Mouse (Mus musculus) intestine, embryonic 14.5 days (tissue): ENCODE data around the gene Hmgn1. TPM values are rescaled to one million over a fixed set of nuclear protein-coding genes. Genes with fewer than 3 reads are reported as not detected.
"Not testable (repeated sequence)": the region's sequence is repeated elsewhere in the genome, so short reads cannot be mapped to it uniquely, and the experiment has no call there.

Source experiments
- ATAC-seq: fragments of 200-750 bp; cut with Nextera tagmentation; replicated peaks from 2 replicates; pipeline ENCODE4 v1.8.0; 2017; ENCODE audit warnings: low read depth, moderate number of reproducible peaks, moderate TSS enrichment, moderate library complexity; ENCODE audit not compliant: low FRiP score, low TSS enrichment
- DNase-seq: peaks from one replicate; pipeline ENCODE4 v3.0.0-alpha.2; 2018; ENCODE audit warnings: low spot score
- H3K27ac ChIP-seq: fragments of 300-500 bp; sonication (generic); 2 replicates; pipeline ENCODE4 v1.5.1; 2014; ENCODE audit warnings: low read depth, mild to moderate bottlenecking, control low read depth
- H3K27me3 ChIP-seq: fragments of 300-500 bp; sonication (generic); replicated peaks from 2 replicates; pipeline ENCODE4 v1.6.1; 2014; ENCODE audit warnings: low read length, control low read depth; ENCODE audit not compliant: control insufficient read depth, insufficient read depth
- H3K36me3 ChIP-seq: fragments of 300-500 bp; sonication (generic); 2 replicates; pipeline ENCODE4 v1.6.1; 2014; ENCODE audit warnings: low read length, control low read depth; ENCODE audit not compliant: control insufficient read depth, insufficient read depth
- H3K4me1 ChIP-seq: fragments of 300-500 bp; sonication (generic); replicated peaks from 2 replicates; pipeline ENCODE4 v1.6.1; 2014; ENCODE audit warnings: low read length, control low read depth, mixed read lengths; ENCODE audit not compliant: control insufficient read depth, insufficient read depth
- H3K4me2 ChIP-seq: fragments of 300-500 bp; sonication (generic); 2 replicates; pipeline ENCODE4 v1.6.1; 2014; ENCODE audit warnings: low read length
- H3K4me3 ChIP-seq: fragments of 300-500 bp; sonication (generic); 2 replicates; pipeline ENCODE4 v1.5.1; 2014; ENCODE audit warnings: low read depth, low read length, control low read depth, mixed read lengths
- H3K9ac ChIP-seq: fragments of 300-500 bp; sonication (generic); 2 replicates; pipeline ENCODE4 v1.6.1; 2014; ENCODE audit warnings: mild to moderate bottlenecking, low read length
- H3K9me3 ChIP-seq: fragments of 300-500 bp; sonication (generic); 2 replicates; pipeline ENCODE4 v1.6.1; 2016; ENCODE audit warnings: low read length, control low read depth; ENCODE audit not compliant: control insufficient read depth
- WGBS: fragments of 180-500 bp; shearing (Covaris S2); extraction: QIAGEN DNeasy Blood & Tissue Kit; methylation state at CpG from one replicate; pipeline ENCODE4 v1.1.7; 2014; 5-methylcytosine and 5-hydroxymethylcytosine counted together
- polyA plus RNA-seq: library from polyadenylated mRNA; unstranded; fragments of >200 nt; fragmentation: Nextera tagmentation; extraction: Ambion mirVana; gene quantifications from 2 replicates; pipeline ENCODE4 v1.2.1, GENCODE M21; 2014

Hmgn1 gene
- polyA plus RNA-seq, 1 experiment from 2014 or later = 632 TPM

- Histone ChIP-seq H3K27ac (no peak overlapping the region), H3K4me1 (no peaks in the 10 kb centered on the region), H3K4me2 (no peak overlapping the region), H3K27me3 (no peaks in the 10 kb centered on the region), H3K4me3 (no peak overlapping the region), H3K9me3 (no peaks in the 10 kb centered on the region), H3K36me3 (no peaks in the 10 kb centered on the region), H3K9ac (no peak overlapping the region)
- ATAC-seq = no peak
- no peak for DNase-seq
- WGBS = 55% methylated on average over 4 of the region's 4 CpGs
Measured at GRCm38 (mm10) chr16:96114729-96115128, 12.8 kb downstream of the Hmgn1 start.

DNA sequence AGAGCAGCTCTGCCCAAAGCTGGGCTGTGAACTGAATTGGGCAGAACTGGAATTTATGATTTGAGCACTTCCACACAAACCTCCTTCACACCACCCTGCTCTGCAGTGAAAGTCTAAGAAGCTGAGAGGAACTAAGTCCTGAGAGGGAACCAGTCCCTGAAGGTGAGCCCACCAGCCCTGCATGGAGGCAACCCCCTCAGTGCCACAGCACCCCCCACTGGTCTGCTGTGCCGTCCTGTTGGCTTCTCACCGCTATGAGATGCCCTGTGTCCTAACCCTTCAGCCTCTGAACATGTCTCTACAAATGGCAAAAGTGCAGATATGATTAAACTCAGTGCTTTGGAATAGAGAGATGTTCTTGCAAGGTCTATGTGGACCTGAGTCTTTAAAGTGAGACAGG is 14.8 kb downstream of the Hmgn1 start:
- Histone ChIP-seq H3K4me1 (no peaks in the 10 kb centered on the region), H3K4me3 (no peak overlapping the region), H3K27ac (no peak overlapping the region), H3K36me3 (no peaks in the 10 kb centered on the region), H3K9ac (no peak overlapping the region), H3K4me2 (no peak overlapping the region), H3K27me3 (no peaks in the 10 kb centered on the region), H3K9me3 (no peaks in the 10 kb centered on the region)
- DNase-seq (no peak), ATAC-seq (no peak)
- WGBS = 48% methylated on average over 2 of the region's 2 CpGs

- Histone ChIP-seq H3K4me2 (no peak overlapping the region), H3K36me3 (no peaks in the 10 kb centered on the region), H3K9me3 (no peaks in the 10 kb centered on the region), H3K27me3 (no peaks in the 10 kb centered on the region), H3K4me1 (no peaks in the 10 kb centered on the region), H3K9ac (no peak overlapping the region), H3K4me3 (no peak overlapping the region), H3K27ac (no peak overlapping the region)
- WGBS = 81% methylated on average over 5 of the region's 5 CpGs
- no peak for DNase-seq
- ATAC-seq = no peak
Measured at GRCm38 (mm10) chr16:96110655-96111345, 16.7 kb downstream of the Hmgn1 start.

DNA sequence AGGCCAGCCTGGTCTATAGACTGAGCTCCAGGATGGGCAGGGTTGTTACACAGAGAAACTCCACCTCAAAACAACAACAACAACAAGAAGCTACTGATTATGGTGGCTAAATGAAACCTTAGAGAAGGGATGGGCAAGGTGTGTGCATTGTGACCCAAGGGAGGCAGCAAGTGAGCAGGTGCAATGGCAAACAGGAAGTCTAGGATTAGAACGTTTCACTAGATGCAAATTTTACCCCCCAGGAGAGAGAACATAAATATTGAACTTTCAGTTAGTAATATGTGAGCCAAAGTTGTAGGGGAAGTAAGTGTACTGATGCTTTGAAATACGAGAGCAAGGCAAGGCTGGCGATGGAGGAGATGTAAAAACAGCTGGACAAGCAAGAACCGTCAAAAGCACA is 17.9 kb downstream of the Hmgn1 start:
- no peak for ATAC-seq
- Histone ChIP-seq H3K27ac (no peak overlapping the region), H3K9me3 (no peaks in the 10 kb centered on the region), H3K4me3 (no peak overlapping the region), H3K4me2 (no peak overlapping the region), H3K36me3 (no peaks in the 10 kb centered on the region), H3K27me3 (no peaks in the 10 kb centered on the region), H3K4me1 (no peaks in the 10 kb centered on the region), H3K9ac (no peak overlapping the region)
- DNase-seq = no peak
- 60% methylated on average over 4 of the region's 4 CpGs for WGBS

DNA sequence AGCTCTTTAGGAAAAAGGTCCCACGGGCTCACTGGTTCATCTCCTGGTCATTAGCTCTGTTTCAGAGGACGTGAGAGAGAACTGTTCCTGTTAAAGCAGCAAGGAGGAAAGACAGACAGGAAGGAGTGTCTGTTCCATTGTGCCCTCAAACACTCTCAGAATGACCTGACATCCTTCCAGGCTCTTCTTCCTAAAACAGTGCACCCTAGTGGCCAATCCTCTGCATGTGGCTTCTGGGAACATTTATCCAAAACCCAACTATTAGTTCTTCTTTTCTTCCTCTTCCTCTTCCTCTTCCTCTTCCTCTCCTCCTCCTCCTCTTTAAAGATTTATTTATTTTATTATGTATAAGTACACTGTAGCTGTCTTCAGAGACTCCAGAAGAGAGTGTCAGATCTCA is 24.5 kb downstream of the Hmgn1 start:
- H3K36me3 ChIP-seq = no peaks in the 10 kb centered on the region
- no peaks in the 10 kb centered on the region for H3K27me3 ChIP-seq
- no peak overlapping the region for H3K4me2 ChIP-seq
- 35% methylated on average over 2 of the region's 2 CpGs for WGBS
- no peak for ATAC-seq
- no peaks in the 10 kb centered on the region for H3K4me1 ChIP-seq
- no peaks in the 10 kb centered on the region for H3K9me3 ChIP-seq
- no peak overlapping the region for H3K27ac ChIP-seq
- H3K4me3 ChIP-seq = no peak overlapping the region
- DNase-seq = no peak
- no peak overlapping the region for H3K9ac ChIP-seq

GRCm38 (mm10) chr16:96097811-96098210 is 29.7 kb downstream of the Hmgn1 start:
- H3K4me1 ChIP-seq, ATAC-seq: not testable (repeated sequence)

DNA sequence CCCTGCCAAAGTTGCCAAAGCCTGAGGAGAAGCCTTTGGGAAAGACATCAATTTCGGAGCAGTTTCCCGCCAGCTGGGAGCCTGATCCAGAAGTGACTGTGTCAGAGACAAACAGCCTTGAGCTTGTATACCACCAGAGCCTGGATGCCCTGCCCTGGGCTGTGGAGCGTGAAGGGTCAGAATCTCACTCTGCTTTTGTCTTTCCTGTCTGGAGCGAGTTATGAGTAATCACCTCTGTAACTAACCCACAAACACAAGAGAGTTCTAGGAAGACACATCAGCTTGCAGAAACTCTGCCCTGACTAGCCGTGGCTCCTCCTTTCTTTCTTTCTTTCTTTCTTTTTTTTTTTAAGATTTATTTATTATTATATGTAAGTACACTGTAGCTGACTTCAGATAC is 31.6 kb downstream of the Hmgn1 start:
- DNase-seq = no peak
- Histone ChIP-seq H3K27ac (no peak overlapping the region), H3K4me3 (no peak overlapping the region), H3K4me2 (no peak overlapping the region), H3K9me3 (no peaks in the 10 kb centered on the region), H3K9ac (no peak overlapping the region), H3K27me3 (no peaks in the 10 kb centered on the region), H3K36me3 (no peaks in the 10 kb centered on the region), H3K4me1 (no peaks in the 10 kb centered on the region)
- 82% methylated on average over 5 of the region's 5 CpGs for WGBS
- no peak for ATAC-seq

More at GRCm38 (mm10) chr16:96097811-96098210, 29.7 kb downstream of the Hmgn1 start:
- H3K36me3 ChIP-seq, H3K9ac ChIP-seq, H3K27ac ChIP-seq, H3K9me3 ChIP-seq, DNase-seq, H3K4me2 ChIP-seq, H3K27me3 ChIP-seq, H3K4me3 ChIP-seq: not testable (repeated sequence)

GRCm38 (mm10) chr16:96091515-96092504 is 35.7 kb downstream of the Hmgn1 start:
- no peak for ATAC-seq
- Histone ChIP-seq H3K27ac (no peak overlapping the region), H3K36me3 (no peaks in the 10 kb centered on the region), H3K4me1 (no peaks in the 10 kb centered on the region), H3K4me3 (no peak overlapping the region), H3K9me3 (no peaks in the 10 kb centered on the region), H3K4me2 (no peak overlapping the region), H3K27me3 (no peaks in the 10 kb centered on the region), H3K9ac (no peak overlapping the region)
- no peak for DNase-seq
- 49% methylated on average over 9 of the region's 9 CpGs for WGBS
